Mouse (Mus musculus) stomach, embryonic 16.5 days (tissue): Measurements from ENCODE around the gene Mmp9. TPM values are rescaled to one million over a fixed set of nuclear protein-coding genes. Genes with fewer than 3 reads are reported as not detected.

Source experiments
- ATAC-seq: fragments of 200-750 bp; cut with Nextera tagmentation; 2 replicates; pipeline ENCODE4 v1.8.0; 2017; ENCODE audit warnings: moderate number of reproducible peaks, moderate TSS enrichment; ENCODE audit not compliant: insufficient read depth, low FRiP score
- H3K27ac ChIP-seq: fragments of 300-500 bp; sonication (generic); 2 replicates; pipeline ENCODE4 v1.5.1; 2014; ENCODE audit warnings: low read length
- H3K27me3 ChIP-seq: fragments of 300-500 bp; sonication (generic); 2 replicates; pipeline ENCODE4 v1.6.1; 2014; ENCODE audit warnings: low read length, control low read depth, mixed read lengths; ENCODE audit not compliant: control insufficient read depth, insufficient read depth
- H3K36me3 ChIP-seq: fragments of 300-500 bp; sonication (generic); 2 replicates; pipeline ENCODE4 v1.6.1; 2014; ENCODE audit warnings: low read length; ENCODE audit not compliant: control insufficient read depth, insufficient read depth
- H3K4me1 ChIP-seq: fragments of 300-500 bp; sonication (generic); 2 replicates; pipeline ENCODE4 v1.6.1; 2014; ENCODE audit warnings: low read length, control low read depth, mixed read lengths; ENCODE audit not compliant: control insufficient read depth, insufficient read depth
- H3K4me2 ChIP-seq: fragments of 300-500 bp; sonication (generic); 2 replicates; pipeline ENCODE4 v1.6.1; 2014; ENCODE audit warnings: low read depth, low read length, mixed read lengths
- H3K4me3 ChIP-seq: fragments of 300-500 bp; sonication (generic); replicated peaks from 2 replicates; pipeline ENCODE4 v1.5.1; 2014; ENCODE audit warnings: mild to moderate bottlenecking, low read length
- H3K9ac ChIP-seq: fragments of 300-500 bp; sonication (generic); 2 replicates; pipeline ENCODE4 v1.6.1; 2014; ENCODE audit warnings: low read length
- H3K9me3 ChIP-seq: fragments of 300-500 bp; sonication (generic); replicated peaks from 2 replicates; pipeline ENCODE4 v1.6.1; 2016; ENCODE audit warnings: low read length, control low read depth; ENCODE audit not compliant: control insufficient read depth
- WGBS: fragments of 180-500 bp; shearing (Covaris S2); extraction: QIAGEN DNeasy Blood & Tissue Kit; methylation state at CpG from one replicate; pipeline ENCODE4 v1.1.7; 2014; 5-methylcytosine and 5-hydroxymethylcytosine counted together
- polyA plus RNA-seq: library from polyadenylated mRNA; unstranded; fragments of >200 nt; fragmentation: Nextera tagmentation; extraction: Ambion mirVana; gene quantifications from 2 replicates; pipeline ENCODE4 v1.2.1, GENCODE M21; 2015

The Mmp9 gene
- polyA plus RNA-seq, 1 experiment from 2014 or later: 5.5 TPM

DNA sequence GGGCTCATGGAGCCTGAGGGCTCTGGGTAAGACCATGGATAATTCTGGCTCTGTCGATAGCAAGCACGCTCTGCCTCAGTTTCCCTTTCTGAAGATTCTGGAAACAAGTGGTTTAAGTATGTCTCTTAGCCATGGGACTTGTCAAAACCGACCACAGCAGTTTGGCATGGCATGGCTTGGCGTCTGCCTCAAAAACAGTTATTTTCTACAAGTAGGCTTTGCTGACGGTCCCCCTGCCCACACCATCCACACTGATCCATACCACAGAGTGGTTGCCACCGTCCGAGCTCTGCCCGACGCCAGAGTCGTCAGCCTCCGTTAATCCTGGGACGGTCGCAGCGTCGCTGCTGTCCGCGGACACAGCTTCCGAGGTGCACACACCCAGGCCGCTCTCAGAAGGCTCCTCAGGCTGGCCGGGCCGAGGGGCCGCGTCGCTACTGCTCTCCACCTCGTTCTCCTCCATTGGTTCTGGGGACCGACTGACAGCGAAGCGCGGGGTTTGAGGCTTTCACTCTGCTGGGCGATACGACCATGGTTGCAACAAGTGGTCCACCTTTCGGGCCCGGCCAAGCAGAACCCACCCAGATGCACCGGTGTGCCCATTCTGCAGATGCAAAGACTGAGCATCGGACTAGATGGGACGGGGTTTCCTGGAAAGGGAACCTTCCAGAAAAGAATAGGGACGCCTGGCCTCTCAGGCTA is 30.1 kb upstream of the Mmp9 start:
- Histone ChIP-seq H3K27me3 (no peaks in the 10 kb centered on the region), H3K9ac (peak overlapping the region; percentile 91), H3K9me3 (0 out of 2 replicates have a peak, but pooled peaks cover 4% of the 10 kb centered on the region), H3K4me1 (peaks cover 19% of the 10 kb centered on the region), H3K36me3 (peaks cover 35% of the 10 kb centered on the region), H3K27ac (peak overlapping the region; percentile 99), H3K4me2 (peak overlapping the region; percentile 74), H3K4me3 (peak overlapping the region; percentile 71)
- WGBS: 5% methylated on average over 37 of the region's 37 CpGs
- peak; percentile 1; the same call in 1 of the 2 replicates for ATAC-seq

- H3K4me3 ChIP-seq: peak within 1 kb of the TSS; percentile 71
- H3K27me3 ChIP-seq: no peaks in the 10 kb centered on the region
- H3K27ac ChIP-seq: peak within 1 kb of the TSS; percentile 99
- peaks cover 19% of the 10 kb centered on the region for H3K4me1 ChIP-seq
- H3K36me3 ChIP-seq: peaks cover 28% of the 10 kb centered on the region
- peak within 1 kb of the TSS; percentile 91 for H3K9ac ChIP-seq
- peak; percentile 89 for ATAC-seq
- H3K9me3 ChIP-seq: 0 out of 2 replicates have a peak, but pooled peaks cover under 1% of the 10 kb centered on the region
- WGBS: under 1% methylated on average over 91 of the region's 91 CpGs
- peak within 1 kb of the TSS; percentile 74 for H3K4me2 ChIP-seq
Measured at GRCm38 (mm10) chr2:164911086-164912048, 29.2 kb upstream of the Mmp9 start, which contains the start of gene Zfp335. TSS of gene Zfp335 (minus strand) at chr2:164911757.

DNA sequence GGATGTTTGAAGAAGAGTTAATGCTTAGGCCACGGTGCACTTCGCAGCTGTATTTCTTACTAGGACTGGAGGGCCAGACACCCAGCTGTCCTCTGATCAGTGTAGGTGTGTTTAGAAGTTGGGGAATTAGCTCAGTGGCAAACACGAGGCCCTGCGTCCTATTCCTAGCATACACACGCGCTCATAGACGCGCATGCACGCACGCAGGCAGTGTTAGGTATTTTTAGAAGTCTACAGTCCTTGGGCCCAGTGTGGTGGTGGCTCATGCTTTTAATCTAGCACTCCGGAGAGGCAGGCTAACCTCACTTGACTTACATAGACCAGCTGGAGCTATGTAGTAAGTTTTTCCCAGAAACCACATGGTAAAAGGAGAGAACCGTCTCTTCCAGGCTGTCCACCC is 28.4 kb upstream of the Mmp9 start:
- Histone ChIP-seq H3K4me3 (peak overlapping the region; percentile 71), H3K36me3 (peaks cover 21% of the 10 kb centered on the region), H3K9ac (peak overlapping the region; percentile 91), H3K9me3 (no peaks in the 10 kb centered on the region), H3K27me3 (no peaks in the 10 kb centered on the region), H3K27ac (peak overlapping the region; percentile 99), H3K4me1 (peaks cover 19% of the 10 kb centered on the region), H3K4me2 (peak overlapping the region; percentile 74)
- WGBS: 3% methylated on average over 12 of the region's 12 CpGs
- peak; percentile 31; the same call in 1 of the 2 replicates for ATAC-seq

DNA sequence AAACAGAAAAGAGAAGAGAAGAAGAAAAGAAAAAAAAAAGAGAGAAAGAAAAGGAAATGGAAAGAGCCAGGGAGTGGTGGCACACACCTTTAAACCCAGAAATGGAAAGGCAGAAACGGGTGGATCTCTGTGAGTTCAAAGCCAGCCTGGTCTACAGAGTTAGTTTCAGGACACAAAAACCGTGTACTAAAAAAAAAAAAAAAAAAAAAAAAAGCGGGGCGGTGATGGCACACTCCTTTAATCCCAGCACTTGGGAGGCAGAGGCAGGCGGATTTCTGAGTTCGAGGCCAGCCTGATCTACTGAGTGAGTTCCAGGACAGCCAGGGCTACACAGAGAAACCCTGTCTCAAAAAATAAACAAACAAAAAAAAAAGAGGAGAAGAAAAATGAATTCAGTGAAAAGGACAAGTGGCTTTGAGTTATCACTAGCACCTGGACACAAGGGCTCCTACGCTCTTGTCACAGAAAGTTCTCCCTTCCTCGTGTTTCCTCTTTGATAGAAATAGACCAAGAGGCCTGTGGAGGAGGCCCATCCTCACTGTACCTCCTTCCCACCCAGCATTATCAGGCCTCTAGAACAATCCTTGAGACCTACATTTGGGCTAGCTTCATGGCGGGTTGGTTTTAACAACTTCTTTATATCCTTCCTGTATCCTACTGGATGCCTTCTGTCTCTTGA is 27.7 kb upstream of the Mmp9 start:
- Histone ChIP-seq H3K36me3 (peaks cover 13% of the 10 kb centered on the region), H3K9ac (0 out of 2 replicates have a peak overlapping the region, but pooled peaks have one; percentile 14), H3K4me2 (peak overlapping the region; percentile 74; the same call in 1 of the 2 replicates), H3K27me3 (no peaks in the 10 kb centered on the region), H3K9me3 (no peaks in the 10 kb centered on the region), H3K4me1 (peaks cover 19% of the 10 kb centered on the region), H3K27ac (peak overlapping the region; percentile 99), H3K4me3 (no peak overlapping the region)
- 88% methylated on average over 8 of the region's 9 CpGs for WGBS
- no peak for ATAC-seq

GRCm38 (mm10) chr2:164913428-164913786 is 27.2 kb upstream of the Mmp9 start:
- peak overlapping the region; percentile 14; the same call in 1 of the 2 replicates for H3K9ac ChIP-seq
- 75% methylated on average over 2 of the region's 2 CpGs for WGBS

DNA sequence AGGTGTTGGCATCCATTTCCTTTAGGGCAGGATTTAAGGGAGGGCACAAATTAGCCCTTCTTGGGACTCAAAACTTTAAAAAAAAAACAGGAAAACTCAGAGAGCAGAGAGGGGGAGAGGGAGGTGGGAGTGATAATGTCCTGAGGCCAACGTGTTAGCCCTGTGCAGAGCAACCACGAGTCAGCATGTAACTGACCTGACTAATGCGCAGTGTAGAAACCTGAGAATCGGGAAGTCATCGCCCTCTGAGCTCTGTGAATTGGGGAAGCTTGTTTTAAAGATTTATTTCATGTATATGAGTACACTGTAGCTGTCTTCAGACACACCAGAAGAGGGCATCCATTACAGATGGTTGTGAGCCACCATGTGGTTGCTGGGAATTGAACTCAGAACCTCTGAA is 23.8 kb upstream of the Mmp9 start:
- 64% methylated on average over 5 of the region's 5 CpGs for WGBS

More at GRCm38 (mm10) chr2:164913428-164913786, 27.2 kb upstream of the Mmp9 start:
- ATAC-seq: no peak
- Histone ChIP-seq H3K9me3 (no peaks in the 10 kb centered on the region), H3K36me3 (peaks cover 8% of the 10 kb centered on the region), H3K4me1 (peaks cover 19% of the 10 kb centered on the region), H3K27ac (peak overlapping the region; percentile 55), H3K4me3 (no peak overlapping the region), H3K4me2 (no peak overlapping the region), H3K27me3 (no peaks in the 10 kb centered on the region)

GRCm38 (mm10) chr2:164917371-164917770 is 23.2 kb upstream of the Mmp9 start:
- Histone ChIP-seq H3K4me1 (peaks cover 7% of the 10 kb centered on the region), H3K27me3 (no peaks in the 10 kb centered on the region), H3K4me3 (no peak overlapping the region), H3K36me3 (peaks cover 6% of the 10 kb centered on the region; the same call in 1 of the 2 replicates), H3K27ac (no peak overlapping the region), H3K9me3 (no peaks in the 10 kb centered on the region), H3K4me2 (no peak overlapping the region), H3K9ac (no peak overlapping the region)
- no peak for ATAC-seq
- 61% methylated on average over 10 of the region's 10 CpGs for WGBS

More for the DNA sequence above, 23.8 kb upstream of the Mmp9 start:
- H3K9ac ChIP-seq: no peak overlapping the region
- H3K27me3 ChIP-seq: no peaks in the 10 kb centered on the region
- peaks cover 6% of the 10 kb centered on the region; the same call in 1 of the 2 replicates for H3K36me3 ChIP-seq
- peaks cover 7% of the 10 kb centered on the region for H3K4me1 ChIP-seq
- no peak for ATAC-seq
- H3K4me3 ChIP-seq: no peak overlapping the region
- H3K9me3 ChIP-seq: no peaks in the 10 kb centered on the region
- no peak overlapping the region for H3K4me2 ChIP-seq
- no peak overlapping the region for H3K27ac ChIP-seq

- Histone ChIP-seq H3K4me2 (no peak overlapping the region), H3K9me3 (no peaks in the 10 kb centered on the region), H3K27ac (no peak overlapping the region), H3K4me1 (peaks cover 4% of the 10 kb centered on the region), H3K27me3 (no peaks in the 10 kb centered on the region), H3K36me3 (peaks cover 6% of the 10 kb centered on the region; the same call in 1 of the 2 replicates), H3K4me3 (no peak overlapping the region), H3K9ac (no peak overlapping the region)
- no peak for ATAC-seq
- WGBS: 69% methylated on average over 4 of the region's 5 CpGs
Measured at GRCm38 (mm10) chr2:164918325-164918724, 22.3 kb upstream of the Mmp9 start.
